Mouse (Mus musculus) hindbrain, embryonic 11.5 days (tissue): ENCODE measurements around the gene Aldh1l1. TPM values are rescaled to one million over a fixed set of nuclear protein-coding genes. Genes with fewer than 3 reads are reported as not detected.
"Not testable (repeated sequence)": the region's sequence is repeated elsewhere in the genome, so short reads cannot be mapped to it uniquely, and the experiment has no call there.

Experiments
- ATAC-seq: fragments of 200-750 bp; cut with Nextera tagmentation; 2 replicates; pipeline ENCODE4 v1.8.0; 2017; ENCODE audit warnings: mild to moderate bottlenecking, moderate TSS enrichment, moderate library complexity; ENCODE audit not compliant: low FRiP score
- DNase-seq: peaks from one replicate; pipeline ENCODE4 v3.0.0-alpha.2; 2015; ENCODE audit warnings: low spot score
- H3K27ac ChIP-seq: fragments of 300-500 bp; sonication (generic); 2 replicates; pipeline ENCODE4 v1.5.1; 2014; ENCODE audit warnings: mild to moderate bottlenecking, low read depth, low read length
- H3K27me3 ChIP-seq: fragments of 300-500 bp; sonication (generic); 2 replicates; pipeline ENCODE4 v1.6.1; 2014; ENCODE audit warnings: mild to moderate bottlenecking, low read length, moderate library complexity, mixed read lengths; ENCODE audit not compliant: control insufficient read depth, insufficient read depth
- H3K36me3 ChIP-seq: fragments of 300-500 bp; sonication (generic); 2 replicates; pipeline ENCODE4 v1.6.1; 2014; ENCODE audit warnings: mild to moderate bottlenecking, low read length, moderate library complexity, mixed read lengths; ENCODE audit not compliant: control insufficient read depth, insufficient read depth
- H3K4me1 ChIP-seq: fragments of 300-500 bp; sonication (generic); replicated peaks from 2 replicates; pipeline ENCODE4 v1.6.1; 2014; ENCODE audit warnings: low read length, mixed read lengths; ENCODE audit not compliant: control insufficient read depth, insufficient read depth
- H3K4me2 ChIP-seq: fragments of 300-500 bp; sonication (generic); replicated peaks from 2 replicates; pipeline ENCODE4 v1.6.1; 2014; ENCODE audit warnings: mild to moderate bottlenecking, low read depth, low read length
- H3K4me3 ChIP-seq: fragments of 300-500 bp; sonication (generic); 2 replicates; pipeline ENCODE4 v1.5.1; 2014; ENCODE audit warnings: low read depth, low read length
- H3K9ac ChIP-seq: fragments of 300-500 bp; sonication (generic); 2 replicates; pipeline ENCODE4 v1.6.1; 2014; ENCODE audit warnings: low read depth, low read length
- H3K9me3 ChIP-seq: fragments of 300-500 bp; sonication (generic); 2 replicates; pipeline ENCODE4 v1.6.1; 2016; ENCODE audit warnings: low read length; ENCODE audit not compliant: control insufficient read depth
- WGBS: fragments of 180-500 bp; shearing (Covaris S2); extraction: QIAGEN DNeasy Blood & Tissue Kit; methylation state at CpG from one replicate; pipeline ENCODE4 v1.1.7; 2014; 5-methylcytosine and 5-hydroxymethylcytosine counted together
- polyA plus RNA-seq: library from polyadenylated mRNA; unstranded; fragments of >200 nt; fragmentation: Nextera tagmentation; extraction: Ambion mirVana; gene quantifications from 2 replicates; pipeline ENCODE4 v1.2.1, GENCODE M21; 2014

The Aldh1l1 gene
- polyA plus RNA-seq, 1 experiment from 2014 or later: 2.2 TPM

DNA sequence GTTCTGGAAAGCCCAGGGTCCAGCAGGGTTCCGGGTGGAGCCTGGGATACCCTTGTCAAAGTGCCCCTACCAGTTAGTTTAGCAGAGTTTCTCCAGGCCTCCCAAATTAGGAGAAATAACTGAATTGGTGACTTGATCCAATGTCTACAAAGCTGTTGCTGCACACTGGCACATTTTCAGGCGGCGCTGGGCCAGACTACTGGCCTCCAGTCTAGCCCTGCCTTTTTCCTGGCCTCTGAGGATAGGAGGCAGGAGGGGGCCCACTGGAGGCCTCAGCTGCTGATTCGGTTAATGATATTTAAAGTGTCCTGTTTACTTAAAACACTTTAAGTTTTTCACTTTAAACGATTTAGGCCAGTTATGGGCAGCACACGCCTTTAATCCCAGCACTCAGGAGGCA, 138.0 kb downstream of the Aldh1l1 start:
- Histone ChIP-seq H3K4me3 (no peak overlapping the region), H3K9me3 (no peaks in the 10 kb centered on the region), H3K4me2 (no peak overlapping the region), H3K27me3 (no peaks in the 10 kb centered on the region), H3K36me3 (no peaks in the 10 kb centered on the region), H3K27ac (no peak overlapping the region), H3K9ac (no peak overlapping the region), H3K4me1 (no peaks in the 10 kb centered on the region; the same call in 1 of the 2 replicates)
- ATAC-seq (no peak), DNase-seq (no peak)
- WGBS: 90% methylated on average over 6 of the region's 6 CpGs

DNA sequence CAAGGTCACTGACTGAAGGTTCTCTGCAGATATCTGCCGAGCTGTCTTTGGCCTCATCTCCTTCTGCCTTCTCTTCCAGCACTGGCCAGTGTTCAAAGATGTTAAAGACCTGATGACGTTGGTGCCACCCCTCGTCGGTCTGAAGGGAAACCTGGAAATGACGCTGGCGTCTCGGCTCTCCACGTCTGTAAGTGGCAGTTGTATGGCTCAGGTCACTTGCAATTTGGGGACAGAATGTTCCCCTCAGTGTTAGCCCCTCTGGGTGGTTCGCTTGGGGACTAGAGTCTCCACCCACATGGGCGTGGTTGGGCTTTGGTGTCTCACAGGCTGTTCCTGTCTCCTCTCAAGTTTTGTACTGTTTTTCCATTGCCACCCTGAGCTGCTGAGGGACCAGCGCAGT, 138.5 kb downstream of the Aldh1l1 start:
- Histone ChIP-seq H3K27ac (no peak overlapping the region), H3K4me3 (no peak overlapping the region), H3K9ac (no peak overlapping the region), H3K4me1 (no peaks in the 10 kb centered on the region; the same call in 1 of the 2 replicates), H3K36me3 (no peaks in the 10 kb centered on the region), H3K9me3 (no peaks in the 10 kb centered on the region), H3K4me2 (no peak overlapping the region), H3K27me3 (no peaks in the 10 kb centered on the region)
- 80% methylated on average over 11 of the region's 11 CpGs for WGBS
- ATAC-seq (no peak), DNase-seq (no peak)

DNA sequence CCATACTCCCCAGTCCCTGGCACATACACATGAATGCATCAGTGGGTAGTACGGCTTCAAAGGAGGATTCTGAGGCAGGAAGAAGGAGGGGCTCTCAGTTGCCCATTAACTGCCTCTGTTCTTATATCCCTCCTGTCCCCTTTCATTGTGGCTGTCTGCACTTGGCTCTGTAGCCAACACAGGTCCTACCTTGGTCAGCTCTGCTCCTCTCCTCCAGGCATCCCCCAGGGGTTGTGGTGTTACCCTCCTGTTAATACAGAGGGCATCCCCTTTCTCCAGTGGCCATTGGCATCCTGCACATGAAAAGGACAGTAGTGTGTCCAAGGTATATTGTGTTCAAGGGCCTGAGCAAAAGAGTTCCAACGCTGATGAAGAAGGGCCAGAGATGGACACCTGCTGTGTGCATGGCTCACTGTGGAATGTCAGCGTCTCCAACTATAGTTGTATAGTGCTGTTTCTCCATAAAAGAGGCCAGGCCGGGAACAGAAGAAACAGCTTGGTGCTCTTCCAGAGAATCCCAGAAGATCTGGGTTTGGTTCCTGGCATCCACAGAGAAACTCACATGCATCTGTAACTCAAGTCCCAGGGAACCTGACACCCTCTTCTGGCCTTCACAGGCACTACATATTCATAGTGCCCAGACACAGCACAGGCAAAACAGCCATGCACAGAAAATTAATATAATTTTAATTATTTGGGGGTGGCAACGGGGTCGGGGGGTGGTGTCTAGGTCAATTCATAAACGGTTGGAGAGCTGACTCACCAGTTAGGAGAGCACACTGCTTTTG, 139.2 kb downstream of the Aldh1l1 start:
- Histone ChIP-seq H3K4me1 (no peaks in the 10 kb centered on the region; the same call in 1 of the 2 replicates), H3K36me3 (no peaks in the 10 kb centered on the region), H3K27me3 (no peaks in the 10 kb centered on the region), H3K4me3 (no peak overlapping the region), H3K27ac (no peak overlapping the region), H3K9me3 (no peaks in the 10 kb centered on the region), H3K9ac (no peak overlapping the region), H3K4me2 (no peak overlapping the region)
- DNase-seq (no peak), ATAC-seq (no peak)
- WGBS: 81% methylated on average over 7 of the region's 7 CpGs

DNA sequence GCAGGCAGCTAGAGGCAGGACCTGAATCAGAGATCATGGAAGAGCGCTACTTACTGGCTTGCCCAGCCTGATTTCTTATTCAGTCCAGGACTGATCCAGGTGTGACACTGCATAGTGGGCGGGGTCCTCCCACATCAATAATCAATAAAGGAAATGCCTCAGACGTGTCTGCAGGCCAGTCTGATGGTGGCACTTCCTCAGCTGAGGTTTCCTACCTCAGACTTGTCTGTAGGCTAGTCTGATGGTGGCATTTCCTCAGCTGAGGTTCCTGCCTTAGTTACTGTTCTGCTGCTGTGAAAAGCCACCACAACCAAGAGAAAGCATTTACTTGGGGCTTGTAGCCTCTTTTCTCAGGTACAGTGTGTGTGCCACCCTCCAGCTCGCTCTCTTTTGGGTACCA, 141.3 kb downstream of the Aldh1l1 start:
- no peak overlapping the region for H3K27ac ChIP-seq
- no peak for ATAC-seq
- H3K4me3 ChIP-seq: no peak overlapping the region
- no peak overlapping the region for H3K9ac ChIP-seq
- DNase-seq: no peak
- 82% methylated on average over 4 of the region's 4 CpGs for WGBS
- H3K4me2 ChIP-seq: no peak overlapping the region
- H3K36me3 ChIP-seq: no peaks in the 10 kb centered on the region
- no peaks in the 10 kb centered on the region for H3K27me3 ChIP-seq
- no peaks in the 10 kb centered on the region for H3K9me3 ChIP-seq
- H3K4me1 ChIP-seq: no peaks in the 10 kb centered on the region

DNA sequence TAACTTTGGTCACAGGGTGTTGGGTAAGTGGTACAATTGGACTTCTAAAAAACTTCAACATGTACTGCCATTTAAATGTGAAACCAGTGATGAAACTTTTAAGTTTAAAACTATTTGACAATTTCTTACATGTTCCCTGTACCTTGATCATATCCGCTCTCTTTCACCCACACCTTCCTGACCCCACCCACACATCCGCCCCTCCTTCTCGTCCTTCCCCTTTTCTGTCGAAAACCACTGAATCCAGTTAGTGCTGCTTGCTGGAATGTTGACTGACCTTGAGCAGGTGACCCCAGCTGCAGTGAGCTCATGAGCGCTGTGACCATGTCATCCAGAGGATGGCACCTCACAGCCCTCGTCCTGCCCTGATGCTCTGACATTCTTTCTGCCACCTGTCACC, 143.3 kb downstream of the Aldh1l1 start:
- Histone ChIP-seq H3K4me3 (no peak overlapping the region), H3K36me3 (no peaks in the 10 kb centered on the region), H3K9me3 (no peaks in the 10 kb centered on the region), H3K27ac (no peak overlapping the region), H3K4me2 (no peak overlapping the region), H3K4me1 (no peaks in the 10 kb centered on the region), H3K27me3 (no peaks in the 10 kb centered on the region), H3K9ac (no peak overlapping the region)
- ATAC-seq (no peak), DNase-seq (no peak)
- WGBS: 93% methylated on average over 6 of the region's 6 CpGs

DNA sequence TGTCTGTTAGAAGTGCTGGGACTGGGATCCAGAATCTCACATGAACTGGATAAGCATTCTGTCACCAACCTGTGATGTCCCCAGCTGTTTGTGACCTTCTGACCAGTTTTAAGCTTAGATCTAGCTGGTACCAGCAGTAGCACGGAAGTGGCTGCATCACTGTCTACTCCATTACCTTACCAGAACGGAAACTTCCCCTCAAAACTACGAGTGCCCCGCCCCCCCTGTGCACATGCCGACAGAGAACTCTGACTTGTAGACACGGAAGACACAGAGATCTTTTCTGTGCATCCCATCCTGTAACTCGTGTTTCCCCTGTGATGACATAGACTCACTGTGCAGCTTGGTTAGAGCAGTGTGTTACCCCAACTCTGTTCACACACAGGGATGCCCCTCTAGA, 144.2 kb downstream of the Aldh1l1 start:
- no peak overlapping the region for H3K4me3 ChIP-seq
- no peaks in the 10 kb centered on the region for H3K4me1 ChIP-seq
- H3K9me3 ChIP-seq: no peaks in the 10 kb centered on the region
- no peaks in the 10 kb centered on the region for H3K27me3 ChIP-seq
- H3K36me3 ChIP-seq: no peaks in the 10 kb centered on the region
- no peak for ATAC-seq
- no peak overlapping the region for H3K27ac ChIP-seq
- no peak for DNase-seq
- WGBS: 89% methylated on average over 7 of the region's 7 CpGs
- H3K4me2 ChIP-seq: no peak overlapping the region
- H3K9ac ChIP-seq: no peak overlapping the region

DNA sequence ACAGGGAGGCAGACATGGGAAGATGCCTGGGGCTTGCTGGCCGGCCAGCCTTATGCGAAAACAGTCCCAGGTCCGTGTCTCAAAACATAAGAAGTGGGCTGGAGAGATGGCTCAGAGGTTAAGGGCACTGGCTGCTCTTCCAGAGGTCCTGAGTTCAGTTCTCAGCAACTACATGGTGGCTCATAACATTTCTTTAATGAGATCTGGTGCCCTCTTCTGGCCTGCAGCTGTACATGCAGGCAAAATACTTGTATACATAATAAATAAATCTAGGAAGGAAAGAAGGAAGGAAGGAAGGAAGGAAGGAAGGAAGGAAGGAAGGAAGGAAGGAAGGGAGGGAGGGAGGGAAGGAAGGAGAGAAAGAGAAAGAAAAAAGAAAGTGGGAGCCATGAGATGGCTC, 146.3 kb downstream of the Aldh1l1 start:
- H3K27ac ChIP-seq, H3K36me3 ChIP-seq, ATAC-seq, H3K4me3 ChIP-seq, H3K9me3 ChIP-seq, H3K4me1 ChIP-seq, H3K27me3 ChIP-seq, H3K4me2 ChIP-seq, H3K9ac ChIP-seq, DNase-seq: not testable (repeated sequence)
- WGBS: 59% methylated on average over 3 of the region's 3 CpGs

DNA sequence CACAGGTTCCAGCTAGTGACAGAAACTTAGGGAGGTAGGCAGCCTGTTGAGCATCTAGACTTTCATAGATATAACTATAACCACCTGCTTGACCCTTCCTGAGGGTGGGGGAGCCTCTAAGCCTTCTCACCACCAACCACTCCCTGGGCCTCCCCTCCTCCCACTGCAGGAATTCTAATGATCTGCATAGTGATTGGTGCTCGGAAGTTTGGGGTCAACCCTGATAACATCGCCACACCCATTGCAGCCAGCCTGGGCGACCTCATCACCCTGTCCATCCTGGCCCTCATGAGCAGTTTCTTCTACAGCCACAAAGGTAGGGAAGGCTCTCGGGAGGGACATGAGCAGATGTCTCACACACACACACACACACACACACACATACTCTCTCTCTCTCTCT, 148.9 kb downstream of the Aldh1l1 start:
- no peak overlapping the region for H3K27ac ChIP-seq
- no peaks in the 10 kb centered on the region for H3K4me1 ChIP-seq
- 36% methylated on average over 4 of the region's 4 CpGs for WGBS
- H3K9me3 ChIP-seq: no peaks in the 10 kb centered on the region
- H3K9ac ChIP-seq: no peak overlapping the region
- no peak overlapping the region for H3K4me3 ChIP-seq
- ATAC-seq: no peak
- no peaks in the 10 kb centered on the region for H3K36me3 ChIP-seq
- no peak for DNase-seq
- no peaks in the 10 kb centered on the region for H3K27me3 ChIP-seq
- H3K4me2 ChIP-seq: no peak overlapping the region

DNA sequence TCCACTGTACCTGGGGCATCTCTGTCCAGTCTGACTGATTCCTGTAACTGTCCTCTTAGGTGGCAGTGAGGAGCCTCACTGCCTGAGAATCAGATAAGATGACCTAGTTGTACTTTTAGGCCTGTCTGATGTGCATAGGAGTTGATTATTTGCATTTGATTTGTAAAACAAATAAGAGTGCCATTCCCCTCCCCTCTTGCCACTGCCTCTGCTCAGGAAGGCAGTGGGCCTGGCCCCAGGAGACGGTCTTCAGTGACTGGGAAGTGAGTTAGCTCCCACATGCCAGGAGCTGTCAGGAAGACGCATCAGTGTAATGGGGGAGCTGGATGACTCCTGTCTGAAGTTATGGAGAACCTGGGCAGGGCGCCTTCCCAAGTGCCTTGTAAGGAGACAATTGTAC, 149.4 kb downstream of the Aldh1l1 start:
- Histone ChIP-seq H3K9ac (no peak overlapping the region), H3K4me3 (no peak overlapping the region), H3K27me3 (no peaks in the 10 kb centered on the region), H3K9me3 (no peaks in the 10 kb centered on the region), H3K4me1 (no peaks in the 10 kb centered on the region), H3K27ac (no peak overlapping the region), H3K36me3 (no peaks in the 10 kb centered on the region), H3K4me2 (no peak overlapping the region)
- WGBS: 66% methylated on average over 3 of the region's 3 CpGs
- no peak for DNase-seq
- no peak for ATAC-seq
